Mouse (Mus musculus) midbrain, postnatal 0 days (tissue): ENCODE measurements around the gene Nipsnap3a. TPM values are rescaled to one million over a fixed set of nuclear protein-coding genes. Genes with fewer than 3 reads are reported as not detected.
A peak's percentile ranks its signal among the peaks of the same experiment; 100 is the strongest.

Source experiments
- ATAC-seq: fragments of 200-750 bp; cut with Nextera tagmentation; 2 replicates; pipeline ENCODE4 v1.8.0; 2017; ENCODE audit warnings: moderate number of reproducible peaks, mild to moderate bottlenecking, moderate TSS enrichment, moderate library complexity; ENCODE audit not compliant: low FRiP score
- DNase-seq: peaks from one replicate; pipeline ENCODE4 v3.0.0-alpha.2; 2015; ENCODE audit warnings: low spot score
- H3K27ac ChIP-seq: fragments of 300-500 bp; sonication (generic); 2 replicates; pipeline ENCODE4 v1.5.1; 2014; ENCODE audit warnings: low read depth, mild to moderate bottlenecking, low read length, mixed read lengths
- H3K27me3 ChIP-seq: fragments of 300-500 bp; sonication (generic); 2 replicates; pipeline ENCODE4 v1.6.1; 2014; ENCODE audit warnings: low read length, control low read depth, mixed read lengths; ENCODE audit not compliant: insufficient read depth
- H3K36me3 ChIP-seq: fragments of 300-500 bp; sonication (generic); 2 replicates; pipeline ENCODE4 v1.6.1; 2014; ENCODE audit warnings: low read length, control low read depth, mixed read lengths; ENCODE audit not compliant: insufficient read depth
- H3K4me1 ChIP-seq: fragments of 300-500 bp; sonication (generic); 2 replicates; pipeline ENCODE4 v1.6.1; 2014; ENCODE audit warnings: mild to moderate bottlenecking, control low read depth, antibody characterized with exemption, low read length, mixed read lengths; ENCODE audit not compliant: insufficient read depth
- H3K4me2 ChIP-seq: fragments of 300-500 bp; sonication (generic); 2 replicates; pipeline ENCODE4 v1.6.1; 2014; ENCODE audit warnings: low read depth, mild to moderate bottlenecking, low read length, mixed read lengths; ENCODE audit not compliant: poor library complexity, severe bottlenecking
- H3K4me3 ChIP-seq: fragments of 300-500 bp; sonication (generic); 2 replicates; pipeline ENCODE4 v1.5.1; 2014; ENCODE audit warnings: low read depth, mild to moderate bottlenecking, low read length, moderate library complexity
- H3K9ac ChIP-seq: fragments of 300-500 bp; sonication (generic); replicated peaks from 2 replicates; pipeline ENCODE4 v1.6.1; 2014; ENCODE audit warnings: mild to moderate bottlenecking, low read length, moderate library complexity, mixed read lengths; ENCODE audit not compliant: poor library complexity, severe bottlenecking
- H3K9me3 ChIP-seq: fragments of 300-500 bp; sonication (generic); 2 replicates; pipeline ENCODE4 v1.6.1; 2016; ENCODE audit warnings: low read length, control low read depth
- CTCF ChIP-seq: IDR thresholded peaks from 2 replicates; pipeline ENCODE4 v1.5.1; 2016; ENCODE audit warnings: antibody characterized with exemption, mild to moderate bottlenecking
- WGBS: fragments of 180-500 bp; shearing (Covaris S2); extraction: QIAGEN DNeasy Blood & Tissue Kit; methylation state at CpG from one replicate; pipeline ENCODE4 v1.1.7; 2014; 5-methylcytosine and 5-hydroxymethylcytosine counted together
- polyA plus RNA-seq: library from polyadenylated mRNA; unstranded; fragments of >200 nt; fragmentation: Nextera tagmentation; extraction: Ambion mirVana; gene quantifications from 2 replicates; pipeline ENCODE4 v1.2.1, GENCODE M21; 2015
- total RNA-seq: library from RNA; depleted of rRNA; stranded (reverse); fragments of >200 nt; gene quantifications from 2 replicates; pipeline ENCODE4 v1.2.3, GENCODE M21; 2014; rRNA removed

The Nipsnap3a gene
- total RNA-seq, result not detected in 2 replicates
- polyA plus RNA-seq, result not detected in 2 replicates

DNA sequence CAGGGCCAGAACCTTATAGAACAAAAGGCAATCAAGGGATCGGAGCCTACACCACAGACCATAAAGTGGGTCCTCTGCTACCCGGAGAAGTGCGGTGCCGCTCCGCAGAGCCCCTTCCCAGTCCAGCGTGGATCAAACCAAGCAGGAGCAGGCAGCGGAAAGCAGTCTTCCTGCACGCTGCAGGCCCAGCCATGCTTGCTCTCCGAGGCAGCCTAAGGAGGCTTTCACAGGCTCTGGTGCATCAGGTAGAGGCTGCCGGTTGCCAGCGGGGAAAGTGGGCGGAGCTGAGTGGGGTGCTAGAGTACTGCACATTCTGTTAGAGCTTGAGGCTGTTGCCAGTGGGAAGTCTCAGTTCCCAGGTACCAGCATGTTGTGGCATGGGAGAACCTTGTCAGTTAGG, at the start of gene Nipsnap3a:
TSS of gene Nipsnap3a (plus strand) at position 25 of the 400 bp plus-strand sequence.
- H3K27ac ChIP-seq, result no peak within 1 kb of the TSS
- TF ChIP-seq CTCF, result no peak
- no peaks in the 10 kb centered on the region for H3K36me3 ChIP-seq
- ATAC-seq (no peak), DNase-seq (no peak)
- H3K9me3 ChIP-seq, result no peaks in the 10 kb centered on the region
- no peaks in the 10 kb centered on the region for H3K27me3 ChIP-seq
- 32% methylated on average over 12 of the region's 12 CpGs for WGBS
- no peak within 1 kb of the TSS; the same call in 1 of the 2 replicates for H3K4me2 ChIP-seq
- H3K9ac ChIP-seq, result no peak within 1 kb of the TSS
- H3K4me3 ChIP-seq, result no peak within 1 kb of the TSS
- no peaks in the 10 kb centered on the region for H3K4me1 ChIP-seq

- Histone ChIP-seq H3K4me3 (no peak overlapping the region), H3K9ac (no peak overlapping the region), H3K27me3 (no peaks in the 10 kb centered on the region), H3K4me2 (no peak overlapping the region), H3K4me1 (no peaks in the 10 kb centered on the region), H3K27ac (no peak overlapping the region), H3K36me3 (no peaks in the 10 kb centered on the region), H3K9me3 (no peaks in the 10 kb centered on the region)
- DNase-seq (no peak), ATAC-seq (no peak)
- no peak for TF ChIP-seq CTCF
These were observed 42.4 kb upstream of the Nipsnap3a start for GRCm38 (mm10) chr4:52946665-52947064.

DNA sequence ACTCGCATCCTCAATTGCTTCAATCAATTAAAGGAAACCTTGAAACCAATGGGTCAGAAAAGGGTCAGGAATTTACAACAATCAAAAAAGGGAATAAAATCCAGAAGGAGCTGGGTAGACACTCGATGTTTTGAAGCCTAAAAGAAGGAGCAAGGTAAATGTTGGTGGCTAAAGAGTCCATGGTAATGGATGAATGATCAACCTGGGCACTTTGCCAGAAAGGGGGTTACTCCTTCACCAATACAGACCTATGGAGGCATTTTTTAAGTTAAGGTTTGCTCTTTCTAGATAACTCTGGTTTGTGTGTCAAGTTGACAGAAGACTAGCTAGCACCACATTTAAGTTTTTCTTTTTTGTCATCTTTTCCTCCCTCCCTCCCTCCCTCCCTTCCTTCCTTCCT, 40.1 kb upstream of the Nipsnap3a start:
- H3K4me2 ChIP-seq, result no peak overlapping the region
- no peak for TF ChIP-seq CTCF
- no peaks in the 10 kb centered on the region for H3K4me1 ChIP-seq
- 83% methylated on average over 2 of the region's 2 CpGs for WGBS
- H3K27ac ChIP-seq, result no peak overlapping the region
- H3K9me3 ChIP-seq, result no peaks in the 10 kb centered on the region
- no peak overlapping the region for H3K9ac ChIP-seq
- ATAC-seq (no peak), DNase-seq (no peak)
- H3K4me3 ChIP-seq, result no peak overlapping the region
- no peaks in the 10 kb centered on the region for H3K36me3 ChIP-seq
- H3K27me3 ChIP-seq, result no peaks in the 10 kb centered on the region

- peak; percentile 64 for TF ChIP-seq CTCF
- ATAC-seq, result no peak
- no peaks in the 10 kb centered on the region for H3K4me1 ChIP-seq
- H3K27me3 ChIP-seq, result no peaks in the 10 kb centered on the region
- no peaks in the 10 kb centered on the region for H3K36me3 ChIP-seq
- no peak overlapping the region for H3K9ac ChIP-seq
- no peak overlapping the region for H3K4me3 ChIP-seq
- DNase-seq, result peak; percentile 85
- WGBS, result 48% methylated on average over 4 of the region's 4 CpGs
- H3K27ac ChIP-seq, result no peak overlapping the region
- no peaks in the 10 kb centered on the region for H3K9me3 ChIP-seq
- no peak overlapping the region for H3K4me2 ChIP-seq
These were observed 30.4 kb upstream of the Nipsnap3a start for GRCm38 (mm10) chr4:52958693-52959092.

DNA sequence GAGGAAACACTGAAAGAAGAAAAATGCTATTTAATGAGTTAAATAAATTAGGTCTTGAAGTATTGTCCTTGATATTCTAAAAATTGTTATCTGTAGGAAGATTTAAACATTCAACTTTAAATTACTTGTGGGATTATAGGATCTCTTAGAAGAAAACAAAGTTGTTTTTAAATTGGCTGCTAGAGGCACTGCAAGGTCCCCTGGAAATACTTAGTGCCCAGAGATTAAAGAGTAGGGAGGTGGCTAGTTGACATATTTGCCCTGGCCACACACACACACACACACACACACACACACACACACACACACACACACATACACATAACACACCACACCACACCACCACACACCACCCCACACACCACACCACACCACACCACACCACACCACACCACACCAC, 24.8 kb upstream of the Nipsnap3a start, which contains the start of gene Olfr270:
TSS of gene Olfr270 (plus strand) at position 301 of the 400 bp plus-strand sequence.
- DNase-seq, result no peak
- TF ChIP-seq CTCF, result no peak
- H3K36me3 ChIP-seq, result no peaks in the 10 kb centered on the region
- H3K27ac ChIP-seq, result no peak within 1 kb of the TSS
- H3K4me3 ChIP-seq, result no peak within 1 kb of the TSS
- H3K9ac ChIP-seq, result no peak within 1 kb of the TSS
- no peaks in the 10 kb centered on the region for H3K9me3 ChIP-seq
- no peaks in the 10 kb centered on the region for H3K27me3 ChIP-seq
- no peaks in the 10 kb centered on the region for H3K4me1 ChIP-seq
- no peak for ATAC-seq
- H3K4me2 ChIP-seq, result no peak within 1 kb of the TSS

DNA sequence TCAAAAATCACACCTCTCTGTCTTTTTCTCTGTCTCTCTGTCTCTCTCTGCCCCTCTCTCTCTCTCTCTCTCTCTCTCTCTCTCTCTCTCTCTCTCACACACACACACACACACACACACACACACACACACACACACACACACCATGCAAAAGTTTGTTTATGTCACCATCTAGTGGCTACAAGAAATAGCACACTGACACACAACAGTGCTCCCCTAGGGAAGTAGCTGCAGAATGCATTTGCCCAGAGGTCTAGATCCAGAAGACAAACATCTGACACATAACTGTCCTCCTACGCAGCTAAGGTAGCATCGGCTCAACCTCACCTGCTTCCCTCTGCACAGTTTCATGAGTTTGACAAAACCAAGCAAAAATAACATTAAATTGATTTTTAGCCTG, 3.9 kb upstream of the Nipsnap3a start:
- Histone ChIP-seq H3K9ac (no peak overlapping the region), H3K36me3 (no peaks in the 10 kb centered on the region), H3K27ac (no peak overlapping the region), H3K27me3 (no peaks in the 10 kb centered on the region), H3K4me1 (no peaks in the 10 kb centered on the region), H3K4me2 (no peak overlapping the region), H3K4me3 (no peak overlapping the region), H3K9me3 (no peaks in the 10 kb centered on the region)
- peak; percentile 84 for TF ChIP-seq CTCF
- WGBS, result 71% methylated on average over 2 of the region's 2 CpGs
- ATAC-seq (peak; percentile 63; the same call in 1 of the 2 replicates), DNase-seq (peak; percentile 66)
